Mouse (Mus musculus): ENCODE results near the gene Tenm4. TPM values are rescaled to one million over a fixed set of nuclear protein-coding genes. Genes with fewer than 3 reads are reported as not detected.

Tenm4 gene
- total and polyA plus RNA-seq, 3 experiments: 9.2 to 15.2 TPM; not detected in 1

GRCm38 (mm10) chr7:96519216-96519615 is 348.2 kb downstream of the Tenm4 start:
- Histone ChIP-seq H3K4me3 (ENCODE audit: control insufficient read depth in 1 of 2, insufficient read depth in 1 of 2, low read depth in 2 of 2, low read length in 2 of 2) (no peak overlapping the region), H3K79me2 (ENCODE audit: control insufficient read depth, insufficient read depth, low read length, poor library complexity) (no peaks in the 10 kb centered on the region), H3K4me1 (ENCODE audit: control insufficient read depth in 1 of 2, insufficient read depth in 2 of 2, low read length in 2 of 2) (no peaks in the 10 kb centered on the region), H3K9ac (ENCODE audit: control insufficient read depth, low read depth, low read length, poor library complexity, severe bottlenecking) (no peak overlapping the region), H3K27me3 (ENCODE audit: control insufficient read depth in 1 of 2, insufficient read depth in 2 of 2, low read length in 2 of 2) (no peaks in the 10 kb centered on the region), H3K27ac (ENCODE audit: control insufficient read depth, low read depth, low read length) (no peak overlapping the region), H3K9me3 (replicated peaks; ENCODE audit: insufficient read depth, low read length) (no peaks in the 10 kb centered on the region), H3K36me3 (ENCODE audit: control insufficient read depth in 1 of 2, insufficient read depth in 2 of 2, low read length in 2 of 2) (no peaks in the 10 kb centered on the region)
- peak; percentile 57 for DNase-seq (ENCODE audit: low read depth, low spot score)
- peak; percentile 64 to 97 (median 89) for TF ChIP-seq CTCF (IDR thresholded peaks at IDR 0.05 in 2 of 3, conservative IDR thresholded peaks at IDR 0.05 in 1 of 3; ENCODE audit: control insufficient read depth in 1 of 3, insufficient read depth in 1 of 3, low read depth in 2 of 3, low read length in 3 of 3, poor library complexity in 1 of 3, severe bottlenecking in 1 of 3)
- peak; percentile 77 for TF ChIP-seq ZC3H11A (IDR thresholded peaks at IDR 0.05; ENCODE audit: low read depth, low read length)
- no peak for TF ChIP-seq E2F4 (IDR thresholded peaks at IDR 0.05; ENCODE audit: borderline replicate concordance, low read depth, low read length)
- TF ChIP-seq USF1 (IDR thresholded peaks at IDR 0.05; ENCODE audit: low read depth, low read length): peak; percentile 72
- TF ChIP-seq MYC (IDR thresholded peaks at IDR 0.05; ENCODE audit: low read depth, low read length): peak; percentile 95
- no peak for TF ChIP-seq MEF2A (IDR thresholded peaks at IDR 0.05; ENCODE audit: extremely low read depth, insufficient replicate concordance, low read depth, low read length, poor library complexity, severe bottlenecking)
- no peak for TF ChIP-seq ZNF384 (IDR thresholded peaks at IDR 0.05; ENCODE audit: low read depth, low read length)
- no peak for TF ChIP-seq RCOR1 (IDR thresholded peaks at IDR 0.05; ENCODE audit: low read depth, low read length)
- no peak for TF ChIP-seq TBP (IDR thresholded peaks at IDR 0.05; ENCODE audit: low read depth, low read length)
- peak; percentile 86 for TF ChIP-seq MAX (IDR thresholded peaks at IDR 0.05; ENCODE audit: low read length)
- no peak for TF ChIP-seq NELFE (IDR thresholded peaks at IDR 0.05; ENCODE audit: low read depth, low read length)
- no peak for TF ChIP-seq CHD1 (IDR thresholded peaks at IDR 0.05; ENCODE audit: low read depth, low read length)
- TF ChIP-seq POLR2AphosphoS5 (IDR thresholded peaks at IDR 0.05; ENCODE audit: borderline replicate concordance, low read depth, low read length): no peak
- TF ChIP-seq RAD21 (IDR thresholded peaks at IDR 0.05; ENCODE audit: low read depth, low read length): peak; percentile 89
- TF ChIP-seq SMC3 (IDR thresholded peaks at IDR 0.05; ENCODE audit: low read depth, low read length): peak; percentile 93

DNA sequence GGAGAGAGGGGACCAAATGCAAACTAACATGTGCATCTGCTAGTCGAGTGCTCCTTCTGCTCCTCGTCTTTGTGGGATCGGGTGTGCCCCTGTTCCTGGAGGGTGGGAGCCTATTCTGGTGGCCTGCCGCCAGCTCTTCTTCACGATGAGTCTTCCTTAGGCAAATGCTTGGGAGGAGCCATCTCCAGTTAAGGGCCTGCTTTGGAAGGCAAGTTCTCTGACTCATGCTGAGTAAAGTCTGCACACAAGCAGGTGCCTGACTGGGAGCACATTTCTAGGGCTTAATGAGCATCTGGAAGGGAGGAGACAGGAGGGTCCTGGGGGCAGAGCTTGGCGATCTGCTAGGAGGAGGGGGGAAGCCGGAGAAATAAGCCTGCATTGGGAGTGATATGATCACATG is 350.9 kb downstream of the Tenm4 start:
- Histone ChIP-seq H3K4me3 (ENCODE audit: control insufficient read depth in 1 of 2, insufficient read depth in 1 of 2, low read depth in 2 of 2, low read length in 2 of 2) (no peak overlapping the region), H3K4me1 (ENCODE audit: control insufficient read depth in 1 of 2, insufficient read depth in 2 of 2, low read length in 2 of 2) (no peaks in the 10 kb centered on the region), H3K27ac (ENCODE audit: control insufficient read depth, low read depth, low read length) (no peak overlapping the region), H3K27me3 (ENCODE audit: control insufficient read depth in 1 of 2, insufficient read depth in 2 of 2, low read length in 2 of 2) (no peaks in the 10 kb centered on the region), H3K9ac (ENCODE audit: control insufficient read depth, low read depth, low read length, poor library complexity, severe bottlenecking) (no peak overlapping the region), H3K79me2 (ENCODE audit: control insufficient read depth, insufficient read depth, low read length, poor library complexity) (no peaks in the 10 kb centered on the region), H3K9me3 (replicated peaks; ENCODE audit: insufficient read depth, low read length) (no peaks in the 10 kb centered on the region), H3K36me3 (ENCODE audit: control insufficient read depth in 1 of 2, insufficient read depth in 2 of 2, low read length in 2 of 2) (no peaks in the 10 kb centered on the region)
- TF ChIP-seq SMC3 (IDR thresholded peaks at IDR 0.05; ENCODE audit: low read depth, low read length) (no peak), MYB (IDR thresholded peaks at IDR 0.05; ENCODE audit: low read depth, low read length) (no peak), HCFC1 (IDR thresholded peaks at IDR 0.05; ENCODE audit: low read depth, low read length) (no peak), NRF1 (IDR thresholded peaks at IDR 0.05; ENCODE audit: insufficient read depth, low read depth, low read length, poor library complexity, severe bottlenecking) (no peak), EP300 (IDR thresholded peaks at IDR 0.05; ENCODE audit: low read depth in 1 of 2, low read length in 2 of 2) (no peak), KAT2A (conservative IDR thresholded peaks at IDR 0.05; ENCODE audit: low read depth, low read length) (no peak), USF2 (IDR thresholded peaks at IDR 0.05; ENCODE audit: borderline replicate concordance in 1 of 2, insufficient read depth in 1 of 2, low read depth in 1 of 2, low read length in 2 of 2) (no peak), E2F4 (IDR thresholded peaks at IDR 0.05; ENCODE audit: borderline replicate concordance, low read depth, low read length) (no peak), BHLHE40 (IDR thresholded peaks at IDR 0.05; ENCODE audit: borderline replicate concordance, low read depth, low read length) (no peak), POLR2AphosphoS2 (IDR thresholded peaks at IDR 0.05; ENCODE audit: low read length) (no peak), POLR2A (IDR thresholded peaks at IDR 0.05; ENCODE audit: control insufficient read depth in 1 of 2, insufficient read depth in 1 of 2, low read depth in 1 of 2, low read length in 2 of 2, poor library complexity in 1 of 2) (no peak)
- DNase-seq (ENCODE audit: low read depth, low spot score): no peak
